Mouse (Mus musculus) forebrain, postnatal 0 days (tissue): ENCODE measurements around the gene Pard3. TPM values are rescaled to one million over a fixed set of nuclear protein-coding genes. Genes with fewer than 3 reads are reported as not detected.
A peak's percentile ranks its signal among the peaks of the same experiment; 100 is the strongest.

Experiments
- ATAC-seq: fragments of 200-750 bp; cut with Nextera tagmentation; 2 replicates; pipeline ENCODE4 v1.8.0; 2017; ENCODE audit warnings: mild to moderate bottlenecking, moderate library complexity
- DNase-seq: peaks from one replicate; pipeline ENCODE4 v3.0.0-alpha.2; 2015
- H3K27ac ChIP-seq: fragments of 300-500 bp; sonication (generic); 2 replicates; pipeline ENCODE4 v1.5.1; 2014; ENCODE audit warnings: low read depth, mild to moderate bottlenecking, antibody characterized with exemption, low read length, moderate library complexity, mixed read lengths
- H3K27me3 ChIP-seq: fragments of 300-500 bp; sonication (generic); 2 replicates; pipeline ENCODE4 v1.6.1; 2014; ENCODE audit warnings: mild to moderate bottlenecking, low read length, mixed read lengths; ENCODE audit not compliant: insufficient read depth
- H3K36me3 ChIP-seq: fragments of 300-500 bp; sonication (generic); 2 replicates; pipeline ENCODE4 v1.6.1; 2014; ENCODE audit warnings: mild to moderate bottlenecking, moderate library complexity; ENCODE audit not compliant: insufficient read depth
- H3K4me1 ChIP-seq: fragments of 300-500 bp; sonication (generic); 2 replicates; pipeline ENCODE4 v1.6.1; 2014; ENCODE audit warnings: antibody characterized with exemption; ENCODE audit not compliant: insufficient read depth
- H3K4me2 ChIP-seq: fragments of 300-500 bp; sonication (generic); 2 replicates; pipeline ENCODE4 v1.6.1; 2014; ENCODE audit warnings: low read depth, mild to moderate bottlenecking, moderate library complexity
- H3K4me3 ChIP-seq: fragments of 300-500 bp; sonication (generic); 2 replicates; pipeline ENCODE4 v1.5.1; 2014; ENCODE audit warnings: low read depth, low read length, mixed read lengths
- H3K9ac ChIP-seq: fragments of 300-500 bp; sonication (generic); 2 replicates; pipeline ENCODE4 v1.6.1; 2014; ENCODE audit warnings: mild to moderate bottlenecking
- H3K9me3 ChIP-seq: fragments of 300-500 bp; sonication (generic); 2 replicates; pipeline ENCODE4 v1.6.1; 2016; ENCODE audit warnings: low read length
- CTCF ChIP-seq: sonication (generic); IDR thresholded peaks from 2 replicates; pipeline ENCODE4 v1.5.1; 2016; ENCODE audit warnings: antibody characterized with exemption, control low read depth, low read depth
- WGBS: fragments of 180-500 bp; shearing (Covaris S2); extraction: QIAGEN DNeasy Blood & Tissue Kit; methylation state at CpG from one replicate; pipeline ENCODE4 v1.1.7; 2014; 5-methylcytosine and 5-hydroxymethylcytosine counted together
- polyA plus RNA-seq: library from polyadenylated mRNA; unstranded; fragments of >200 nt; fragmentation: Nextera tagmentation; extraction: Ambion mirVana; gene quantifications from 2 replicates; pipeline ENCODE4 v1.2.1, GENCODE M21; 2015
- total RNA-seq: library from RNA; depleted of rRNA; stranded (reverse); fragments of >200 nt; gene quantifications from 2 replicates; pipeline ENCODE4 v1.2.3, GENCODE M21; 2014

The Pard3 gene
- total and polyA plus RNA-seq, 2 experiments from 2014 or later: 11.4 to 31.0 TPM

- H3K4me1 ChIP-seq: no peaks in the 10 kb centered on the region
- no peaks in the 10 kb centered on the region for H3K9me3 ChIP-seq
- no peaks in the 10 kb centered on the region for H3K36me3 ChIP-seq
- DNase-seq: no peak
- ATAC-seq: no peak
- H3K27ac ChIP-seq: no peak overlapping the region
- H3K27me3 ChIP-seq: no peaks in the 10 kb centered on the region
- H3K9ac ChIP-seq: no peak overlapping the region
- H3K4me3 ChIP-seq: no peak overlapping the region
- 85% methylated on average over 10 of the region's 10 CpGs for WGBS
- no peak for TF ChIP-seq CTCF
- H3K4me2 ChIP-seq: no peak overlapping the region
These were observed 11.6 kb upstream of the Pard3 start for GRCm38 (mm10) chr8:127052132-127052531.

- H3K9me3 ChIP-seq: no peaks in the 10 kb centered on the region
- DNase-seq (no peak), ATAC-seq (no peak)
- no peak overlapping the region for H3K27ac ChIP-seq
- no peak for TF ChIP-seq CTCF
- no peak overlapping the region for H3K9ac ChIP-seq
- no peaks in the 10 kb centered on the region for H3K36me3 ChIP-seq
- H3K4me2 ChIP-seq: no peak overlapping the region
- no peaks in the 10 kb centered on the region for H3K27me3 ChIP-seq
- no peaks in the 10 kb centered on the region for H3K4me1 ChIP-seq
- WGBS: 75% methylated on average over 4 of the region's 4 CpGs
- H3K4me3 ChIP-seq: no peak overlapping the region
These were observed 8.6 kb upstream of the Pard3 start for GRCm38 (mm10) chr8:127055081-127055480.

DNA sequence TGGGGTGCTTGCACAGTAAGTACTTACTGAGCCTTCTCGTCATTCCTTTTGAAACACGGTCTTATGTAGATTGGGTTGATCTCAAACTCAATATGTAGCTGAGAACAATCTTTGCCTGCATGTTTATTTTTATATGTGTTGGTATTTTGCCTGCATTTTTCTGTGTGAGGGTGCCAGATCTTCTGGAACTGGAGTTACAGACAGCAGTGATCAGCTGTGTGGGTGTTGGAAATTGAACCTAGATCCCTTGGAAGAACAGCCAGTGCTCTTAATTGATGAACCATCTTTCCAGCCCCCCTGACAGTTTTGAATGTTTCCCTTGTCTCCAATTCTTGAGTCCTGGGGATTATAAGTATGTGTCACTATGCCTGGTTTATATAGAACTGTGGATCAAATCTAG lies 4.9 kb upstream of the Pard3 start:
- DNase-seq (no peak), ATAC-seq (no peak)
- 57% methylated on average over 2 of the region's 2 CpGs for WGBS
- Histone ChIP-seq H3K4me3 (no peak overlapping the region), H3K27me3 (no peaks in the 10 kb centered on the region), H3K4me1 (0 out of 2 replicates have a peak, but pooled peaks cover 7% of the 10 kb centered on the region), H3K36me3 (no peaks in the 10 kb centered on the region), H3K9me3 (no peaks in the 10 kb centered on the region), H3K9ac (no peak overlapping the region), H3K27ac (no peak overlapping the region), H3K4me2 (no peak overlapping the region)
- TF ChIP-seq CTCF: no peak

DNA sequence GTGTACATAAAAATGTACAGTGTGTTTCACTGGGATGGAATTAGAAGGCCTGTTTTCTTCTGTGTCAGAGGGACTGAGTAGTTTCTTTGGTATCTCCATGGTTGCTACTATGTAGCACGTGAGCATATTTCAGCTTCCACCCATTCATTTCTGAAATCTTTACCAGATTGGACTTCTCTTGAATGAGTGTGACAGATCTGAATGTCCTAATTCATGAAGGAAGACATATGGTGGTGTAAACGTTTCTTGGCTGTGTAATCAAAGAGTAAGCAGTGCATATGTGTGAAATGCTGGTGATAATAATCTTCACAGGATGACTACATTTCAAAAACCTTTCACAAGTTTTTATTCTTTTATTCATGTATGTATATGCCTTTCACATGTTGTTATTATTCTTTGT lies 3.9 kb upstream of the Pard3 start:
- DNase-seq: no peak

GRCm38 (mm10) chr8:127064361-127065112 lies 844 bp downstream of the Pard3 start:
- H3K4me1 ChIP-seq: peaks cover 17% of the 10 kb centered on the region; the same call in 1 of the 2 replicates
- ATAC-seq (peak; percentile 36), DNase-seq (peak; percentile 46)
- H3K27ac ChIP-seq: peak overlapping the region; percentile 82
- H3K4me3 ChIP-seq: peak overlapping the region; percentile 95
- H3K36me3 ChIP-seq: no peaks in the 10 kb centered on the region
- H3K9me3 ChIP-seq: no peaks in the 10 kb centered on the region
- peak overlapping the region; percentile 84 for H3K4me2 ChIP-seq
- H3K27me3 ChIP-seq: no peaks in the 10 kb centered on the region
- WGBS: 1% methylated on average over 60 of the region's 80 CpGs
- TF ChIP-seq CTCF: no peak
- H3K9ac ChIP-seq: peak overlapping the region; percentile 69

More for the DNA sequence above, 3.9 kb upstream of the Pard3 start:
- WGBS: 43% methylated on average over 2 of the region's 2 CpGs
- H3K36me3 ChIP-seq: no peaks in the 10 kb centered on the region
- H3K4me2 ChIP-seq: no peak overlapping the region
- no peaks in the 10 kb centered on the region for H3K9me3 ChIP-seq
- H3K4me3 ChIP-seq: no peak overlapping the region
- 0 out of 2 replicates have a peak, but pooled peaks cover 7% of the 10 kb centered on the region for H3K4me1 ChIP-seq
- H3K9ac ChIP-seq: no peak overlapping the region
- no peaks in the 10 kb centered on the region for H3K27me3 ChIP-seq
- ATAC-seq: no peak
- no peak for TF ChIP-seq CTCF
- no peak overlapping the region for H3K27ac ChIP-seq

DNA sequence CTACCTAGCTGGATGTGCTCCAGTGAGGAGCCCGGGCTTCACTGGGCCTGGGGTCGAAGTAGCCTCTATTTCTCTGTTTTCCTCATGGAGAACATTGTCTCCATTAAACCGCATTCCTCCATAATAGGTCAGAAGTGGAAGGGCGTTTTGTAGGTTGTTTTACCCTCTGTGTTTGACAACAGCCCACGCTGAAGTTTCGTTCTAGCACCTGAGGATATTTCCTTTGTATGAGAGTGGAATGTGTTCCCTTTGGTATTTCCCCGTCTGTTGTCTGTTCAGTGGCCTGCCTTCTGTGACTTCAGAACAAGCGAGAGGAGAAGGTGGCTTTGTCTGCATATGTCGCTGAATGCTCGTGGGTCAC lies 1.4 kb downstream of the Pard3 start:
- no peaks in the 10 kb centered on the region for H3K27me3 ChIP-seq
- under 1% methylated on average over 10 of the region's 10 CpGs for WGBS

DNA sequence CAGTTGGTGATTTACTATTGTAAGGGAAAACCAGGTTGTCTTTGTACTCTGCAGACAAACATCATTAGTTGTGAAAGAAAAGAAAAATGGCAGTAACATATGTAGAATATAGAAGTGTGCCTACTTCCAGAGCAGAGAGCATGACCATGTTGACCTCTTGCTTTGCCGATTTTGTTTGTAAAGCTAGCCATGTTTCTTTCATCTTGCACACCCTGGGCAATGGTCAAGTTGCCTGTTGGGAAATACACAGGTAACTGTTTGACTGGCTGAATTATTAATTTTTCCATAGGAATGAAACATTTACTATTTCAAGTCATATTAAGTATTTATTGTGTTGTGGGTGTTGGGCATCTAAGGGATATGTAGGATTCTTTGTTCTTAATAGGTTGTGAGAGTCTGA lies 2.1 kb downstream of the Pard3 start:
- Histone ChIP-seq H3K4me2 (peak overlapping the region; percentile 84), H3K27me3 (no peaks in the 10 kb centered on the region), H3K36me3 (no peaks in the 10 kb centered on the region), H3K9me3 (no peaks in the 10 kb centered on the region), H3K27ac (no peak overlapping the region), H3K9ac (no peak overlapping the region), H3K4me1 (peaks cover 17% of the 10 kb centered on the region; the same call in 1 of the 2 replicates), H3K4me3 (peak overlapping the region; percentile 95; the same call in 1 of the 2 replicates)
- ATAC-seq: no peak
- 71% methylated on average over 1 of the region's 1 CpGs for WGBS
- no peak for TF ChIP-seq CTCF
- DNase-seq: no peak

More for the DNA sequence above, 1.4 kb downstream of the Pard3 start:
- H3K9ac ChIP-seq: peak overlapping the region; percentile 69
- H3K4me2 ChIP-seq: peak overlapping the region; percentile 84
- TF ChIP-seq CTCF: no peak
- no peak for DNase-seq
- H3K36me3 ChIP-seq: no peaks in the 10 kb centered on the region
- H3K9me3 ChIP-seq: no peaks in the 10 kb centered on the region
- peaks cover 17% of the 10 kb centered on the region; the same call in 1 of the 2 replicates for H3K4me1 ChIP-seq
- peak overlapping the region; percentile 95 for H3K4me3 ChIP-seq
- no peak for ATAC-seq
- peak overlapping the region; percentile 82; the same call in 1 of the 2 replicates for H3K27ac ChIP-seq
